Mouse (Mus musculus) midbrain, postnatal 0 days (tissue): ENCODE results near the gene Ptpn3. TPM values are rescaled to one million over a fixed set of nuclear protein-coding genes. Genes with fewer than 3 reads are reported as not detected.

ENCODE experiments used
- ATAC-seq: fragments of 200-750 bp; cut with Nextera tagmentation; 2 replicates; pipeline ENCODE4 v1.8.0; 2017; ENCODE audit warnings: moderate number of reproducible peaks, mild to moderate bottlenecking, moderate TSS enrichment, moderate library complexity; ENCODE audit not compliant: low FRiP score
- DNase-seq: peaks from one replicate; pipeline ENCODE4 v3.0.0-alpha.2; 2015; ENCODE audit warnings: low spot score
- H3K27ac ChIP-seq: fragments of 300-500 bp; sonication (generic); 2 replicates; pipeline ENCODE4 v1.5.1; 2014; ENCODE audit warnings: low read depth, mild to moderate bottlenecking, low read length, mixed read lengths
- H3K27me3 ChIP-seq: fragments of 300-500 bp; sonication (generic); 2 replicates; pipeline ENCODE4 v1.6.1; 2014; ENCODE audit warnings: low read length, control low read depth, mixed read lengths; ENCODE audit not compliant: insufficient read depth
- H3K36me3 ChIP-seq: fragments of 300-500 bp; sonication (generic); 2 replicates; pipeline ENCODE4 v1.6.1; 2014; ENCODE audit warnings: low read length, control low read depth, mixed read lengths; ENCODE audit not compliant: insufficient read depth
- H3K4me1 ChIP-seq: fragments of 300-500 bp; sonication (generic); 2 replicates; pipeline ENCODE4 v1.6.1; 2014; ENCODE audit warnings: mild to moderate bottlenecking, control low read depth, antibody characterized with exemption, low read length, mixed read lengths; ENCODE audit not compliant: insufficient read depth
- H3K4me2 ChIP-seq: fragments of 300-500 bp; sonication (generic); 2 replicates; pipeline ENCODE4 v1.6.1; 2014; ENCODE audit warnings: low read depth, mild to moderate bottlenecking, low read length, mixed read lengths; ENCODE audit not compliant: poor library complexity, severe bottlenecking
- H3K4me3 ChIP-seq: fragments of 300-500 bp; sonication (generic); 2 replicates; pipeline ENCODE4 v1.5.1; 2014; ENCODE audit warnings: low read depth, mild to moderate bottlenecking, low read length, moderate library complexity
- H3K9ac ChIP-seq: fragments of 300-500 bp; sonication (generic); replicated peaks from 2 replicates; pipeline ENCODE4 v1.6.1; 2014; ENCODE audit warnings: mild to moderate bottlenecking, low read length, moderate library complexity, mixed read lengths; ENCODE audit not compliant: poor library complexity, severe bottlenecking
- H3K9me3 ChIP-seq: fragments of 300-500 bp; sonication (generic); 2 replicates; pipeline ENCODE4 v1.6.1; 2016; ENCODE audit warnings: low read length, control low read depth
- CTCF ChIP-seq: IDR thresholded peaks from 2 replicates; pipeline ENCODE4 v1.5.1; 2016; ENCODE audit warnings: antibody characterized with exemption, mild to moderate bottlenecking
- WGBS: fragments of 180-500 bp; shearing (Covaris S2); extraction: QIAGEN DNeasy Blood & Tissue Kit; methylation state at CpG from one replicate; pipeline ENCODE4 v1.1.7; 2014; 5-methylcytosine and 5-hydroxymethylcytosine counted together
- polyA plus RNA-seq: library from polyadenylated mRNA; unstranded; fragments of >200 nt; fragmentation: Nextera tagmentation; extraction: Ambion mirVana; gene quantifications from 2 replicates; pipeline ENCODE4 v1.2.1, GENCODE M21; 2015
- total RNA-seq: library from RNA; depleted of rRNA; stranded (reverse); fragments of >200 nt; gene quantifications from 2 replicates; pipeline ENCODE4 v1.2.3, GENCODE M21; 2014

The Ptpn3 gene
- total and polyA plus RNA-seq, 2 experiments from 2014 or later = 1.9 to 6.2 TPM

- no peak overlapping the region for H3K4me2 ChIP-seq
- H3K27ac ChIP-seq = no peak overlapping the region
- no peak overlapping the region for H3K4me3 ChIP-seq
- H3K9ac ChIP-seq = no peak overlapping the region
- no peaks in the 10 kb centered on the region for H3K9me3 ChIP-seq
- no peaks in the 10 kb centered on the region for H3K27me3 ChIP-seq
- DNase-seq (no peak), ATAC-seq (no peak)
- WGBS = 76% methylated on average over 4 of the region's 4 CpGs
- no peaks in the 10 kb centered on the region for H3K4me1 ChIP-seq
- H3K36me3 ChIP-seq = no peaks in the 10 kb centered on the region
- no peak for TF ChIP-seq CTCF
These were observed 122.8 kb downstream of the Ptpn3 start for GRCm38 (mm10) chr4:57178881-57179280.

DNA sequence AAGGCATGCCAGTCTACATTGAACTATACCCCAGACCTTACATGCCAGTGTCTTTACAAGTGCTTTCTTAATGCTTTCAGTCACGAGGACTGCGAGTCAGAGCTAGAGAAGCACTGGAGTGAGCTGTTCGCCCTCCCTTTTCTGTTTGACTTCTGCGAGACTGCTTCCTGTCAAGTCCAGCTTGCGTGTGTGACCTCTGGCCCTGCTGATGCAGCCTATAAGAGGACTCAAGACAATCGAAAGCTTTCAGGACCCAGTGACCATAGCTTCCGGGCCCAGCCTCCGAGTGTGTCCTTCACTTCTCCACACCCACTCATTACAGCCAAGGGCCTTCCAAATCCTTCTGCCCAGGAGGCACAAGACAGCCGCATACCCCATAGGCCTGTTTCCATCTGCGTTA, 126.3 kb downstream of the Ptpn3 start:
- no peak overlapping the region for H3K9ac ChIP-seq
- H3K9me3 ChIP-seq = no peaks in the 10 kb centered on the region
- ATAC-seq = no peak
- H3K36me3 ChIP-seq = no peaks in the 10 kb centered on the region
- no peak for TF ChIP-seq CTCF
- H3K27me3 ChIP-seq = no peaks in the 10 kb centered on the region
- no peak for DNase-seq
- no peak overlapping the region for H3K4me3 ChIP-seq
- WGBS = 80% methylated on average over 10 of the region's 10 CpGs
- H3K4me1 ChIP-seq = no peaks in the 10 kb centered on the region
- H3K27ac ChIP-seq = no peak overlapping the region
- H3K4me2 ChIP-seq = no peak overlapping the region

DNA sequence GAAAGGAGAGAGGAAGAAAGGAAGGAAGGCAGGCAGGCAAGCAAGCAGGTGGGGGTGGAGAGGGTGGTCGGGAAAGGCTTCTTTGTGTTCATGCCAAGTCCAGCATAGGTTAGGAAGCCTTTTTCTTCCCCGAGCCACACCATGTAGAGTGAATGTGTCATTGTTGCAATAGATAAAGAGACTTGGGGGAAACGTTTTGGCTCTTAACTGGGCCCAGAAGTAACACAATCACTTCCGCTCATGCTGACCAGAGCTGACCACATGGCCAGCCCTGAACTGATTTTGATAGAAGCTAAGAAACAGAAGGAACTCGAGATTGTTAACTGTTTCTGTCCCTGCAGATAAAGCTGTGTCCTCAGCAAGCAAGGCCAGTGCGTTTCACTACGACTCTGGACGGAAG, 128.8 kb downstream of the Ptpn3 start:
- no peaks in the 10 kb centered on the region for H3K9me3 ChIP-seq
- no peak overlapping the region for H3K4me3 ChIP-seq
- no peak overlapping the region for H3K27ac ChIP-seq
- no peaks in the 10 kb centered on the region for H3K4me1 ChIP-seq
- 63% methylated on average over 8 of the region's 8 CpGs for WGBS
- H3K27me3 ChIP-seq = no peaks in the 10 kb centered on the region
- H3K36me3 ChIP-seq = no peaks in the 10 kb centered on the region
- ATAC-seq (no peak), DNase-seq (no peak)
- TF ChIP-seq CTCF = no peak
- H3K4me2 ChIP-seq = no peak overlapping the region
- H3K9ac ChIP-seq = no peak overlapping the region

DNA sequence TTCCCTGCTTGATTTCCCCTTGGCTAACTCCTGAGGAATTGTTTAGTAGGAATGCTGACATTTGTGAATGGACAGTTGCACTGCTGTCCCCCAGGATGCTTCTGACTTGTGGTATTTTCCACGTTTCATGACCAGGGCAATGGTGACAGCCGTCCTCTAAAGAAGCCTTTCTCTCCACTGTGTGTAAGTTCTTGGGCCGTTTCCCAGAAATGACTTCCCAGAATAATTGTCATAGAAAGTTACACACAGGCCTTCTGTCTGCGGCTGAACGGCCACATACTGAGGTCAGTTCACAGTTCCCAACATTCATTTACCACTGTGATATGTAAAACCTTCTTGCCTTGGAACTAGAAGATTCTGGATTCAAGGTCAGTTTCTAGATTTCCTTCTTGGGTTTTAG, 129.8 kb downstream of the Ptpn3 start:
- Histone ChIP-seq H3K27me3 (no peaks in the 10 kb centered on the region), H3K4me1 (no peaks in the 10 kb centered on the region), H3K9ac (no peak overlapping the region), H3K4me3 (no peak overlapping the region), H3K36me3 (no peaks in the 10 kb centered on the region), H3K27ac (no peak overlapping the region), H3K4me2 (no peak overlapping the region), H3K9me3 (no peaks in the 10 kb centered on the region)
- DNase-seq = peak; percentile 69
- ATAC-seq = peak; percentile 44; the same call in 1 of the 2 replicates
- WGBS = 59% methylated on average over 5 of the region's 5 CpGs
- no peak for TF ChIP-seq CTCF

- WGBS = 83% methylated on average over 3 of the region's 3 CpGs
- H3K4me2 ChIP-seq = no peak overlapping the region
These were observed 133.0 kb downstream of the Ptpn3 start for GRCm38 (mm10) chr4:57168680-57169079.

GRCm38 (mm10) chr4:57168277-57168676, 133.4 kb downstream of the Ptpn3 start:
- Histone ChIP-seq H3K9ac (no peak overlapping the region), H3K4me2 (no peak overlapping the region), H3K27me3 (no peaks in the 10 kb centered on the region), H3K4me1 (no peaks in the 10 kb centered on the region), H3K9me3 (no peaks in the 10 kb centered on the region), H3K4me3 (no peak overlapping the region), H3K27ac (no peak overlapping the region), H3K36me3 (no peaks in the 10 kb centered on the region)
- ATAC-seq (no peak), DNase-seq (no peak)
- WGBS = 83% methylated on average over 1 of the region's 1 CpGs
- TF ChIP-seq CTCF = no peak

More at GRCm38 (mm10) chr4:57168680-57169079, 133.0 kb downstream of the Ptpn3 start:
- no peak overlapping the region for H3K4me3 ChIP-seq
- no peaks in the 10 kb centered on the region for H3K9me3 ChIP-seq
- no peaks in the 10 kb centered on the region for H3K27me3 ChIP-seq
- H3K27ac ChIP-seq = no peak overlapping the region
- no peak for DNase-seq
- ATAC-seq = no peak
- no peaks in the 10 kb centered on the region for H3K36me3 ChIP-seq
- H3K4me1 ChIP-seq = no peaks in the 10 kb centered on the region
- no peak overlapping the region for H3K9ac ChIP-seq
- TF ChIP-seq CTCF = no peak
